Mouse (Mus musculus) heart, postnatal 14 days (tissue): ENCODE results near the gene Prorsd1. TPM values are rescaled to one million over a fixed set of nuclear protein-coding genes. Genes with fewer than 3 reads are reported as not detected.

ENCODE experiments used
- DNase-seq, 2 experiments: peaks; one replicate each; pipeline ENCODE4 v3.0.0; 2021 to 2022
- intact Hi-C: fragments of 180-260 bp; cut with DNase I; formaldehyde crosslinking; loops from one replicate; pipeline ENCODE4 v1.15.1; 2025
- total RNA-seq, 2 experiments: library from RNA; stranded (reverse); gene quantifications; 2 replicates each; pipeline ENCODE4 v1.2.3; 2021

The Prorsd1 gene
- total RNA-seq, 2 experiments from 2014 or later, result 19.8 to 21.1 TPM

GRCm38 (mm10) chr11:29509421-29509820 is 5.4 kb downstream of the Prorsd1 start:
- intact Hi-C loops, result no loop called here
- DNase-seq, result no peak

DNA sequence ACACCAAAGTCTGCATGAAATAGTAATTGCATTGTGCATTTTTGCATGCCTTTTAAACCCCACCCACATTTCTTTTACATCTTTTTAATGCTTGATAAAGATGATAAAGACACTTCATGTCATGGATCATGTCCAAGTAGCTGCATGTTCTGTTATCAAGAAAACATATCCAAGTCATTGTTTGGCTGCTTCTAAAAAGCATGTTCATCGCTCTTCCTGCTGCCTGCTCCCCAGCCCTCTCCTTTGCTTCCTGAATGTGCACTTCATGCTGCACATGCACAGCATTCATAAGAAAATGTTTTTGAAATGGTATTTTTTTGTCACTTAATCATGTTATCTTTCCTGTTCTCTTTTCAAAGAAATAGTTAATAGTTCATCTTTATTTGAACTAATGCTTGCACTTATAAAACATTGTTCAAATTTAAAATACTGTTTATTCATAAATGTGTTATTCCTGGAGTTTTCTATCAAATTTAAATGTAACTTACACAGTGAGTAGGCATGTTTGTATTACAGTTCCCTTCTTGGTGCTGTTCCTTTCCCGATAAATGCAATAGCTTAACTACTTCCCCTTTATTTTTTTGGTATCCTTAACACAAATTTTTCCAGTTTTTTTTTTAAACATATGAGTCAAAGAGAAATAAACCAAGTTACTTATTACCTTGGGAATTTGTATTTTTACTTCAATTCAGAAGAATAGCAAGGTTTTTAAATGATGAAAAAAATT is 9.8 kb downstream of the Prorsd1 start:
- intact Hi-C loops, result no loop called here
- DNase-seq, result no peak

DNA sequence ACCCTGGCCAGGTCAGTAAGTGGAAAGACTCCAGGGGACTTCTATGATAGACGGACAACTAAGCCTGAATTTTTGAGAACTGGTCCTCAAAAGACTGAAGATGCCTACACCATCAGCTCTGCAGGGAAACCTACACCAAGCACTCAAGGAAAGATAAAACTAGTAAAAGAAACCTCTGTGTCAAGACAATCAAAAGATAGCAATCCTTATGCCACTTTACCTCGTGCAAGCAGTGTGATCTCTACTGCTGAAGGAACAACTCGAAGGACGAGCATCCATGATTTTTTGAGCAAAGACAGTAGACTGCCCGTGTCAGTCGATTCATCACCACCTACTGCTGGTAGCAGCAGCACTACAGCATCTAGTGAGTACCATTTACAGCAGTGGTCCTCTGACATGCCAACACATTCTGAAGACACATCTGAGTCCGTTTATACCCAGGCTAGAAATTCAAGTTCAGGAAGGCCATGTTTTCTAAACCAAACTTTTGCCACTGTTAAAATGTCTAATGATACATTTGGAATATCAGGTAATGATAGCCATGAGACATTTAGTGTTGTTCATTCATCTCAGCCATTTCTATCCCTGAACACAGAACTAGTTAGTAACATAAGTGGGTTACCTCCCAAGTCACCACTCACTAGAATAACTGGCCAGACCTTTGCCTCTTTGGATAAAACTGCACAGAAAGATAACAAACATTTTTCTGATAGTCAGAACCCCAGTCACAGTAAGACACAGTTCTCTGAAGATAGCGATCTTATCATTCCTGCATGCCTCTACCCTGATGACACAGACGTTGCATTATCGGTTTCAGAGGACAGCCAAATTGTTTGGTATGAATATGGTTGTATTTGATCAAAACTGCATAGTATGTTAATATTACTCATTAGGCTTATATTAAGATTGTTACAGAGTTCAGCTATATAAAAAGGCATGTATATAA is 10.6 kb downstream of the Prorsd1 start:
- DNase-seq, result no peak
- intact Hi-C loops, result no loop called here

- intact Hi-C loops, result no loop called here
Observed at GRCm38 (mm10) chr11:29496962-29497361, 17.9 kb downstream of the Prorsd1 start.

DNA sequence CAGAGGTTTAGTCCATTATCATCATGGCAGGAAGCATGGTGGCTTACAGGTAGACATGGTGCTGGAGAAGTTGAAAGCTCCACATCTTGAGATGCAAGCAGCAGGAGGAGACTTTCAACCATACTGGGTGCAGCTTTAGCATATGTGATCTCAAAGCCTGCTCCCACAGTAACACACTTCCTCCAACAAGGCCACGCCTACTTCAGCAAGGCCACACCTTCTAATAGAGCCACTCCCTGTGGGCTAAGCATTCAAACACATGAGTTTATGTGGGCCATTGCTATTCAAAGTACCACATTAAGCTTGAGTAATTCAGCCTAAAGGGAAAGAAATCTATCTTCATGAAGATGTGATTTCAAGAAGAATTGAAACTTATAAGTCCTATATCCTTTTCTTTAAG is 21.7 kb downstream of the Prorsd1 start:
- DNase-seq, result no peak
- intact Hi-C loops, result no loop called here

More at GRCm38 (mm10) chr11:29496962-29497361, 17.9 kb downstream of the Prorsd1 start:
- DNase-seq, result no peak

GRCm38 (mm10) chr11:29474676-29475075 is 40.2 kb downstream of the Prorsd1 start:
- DNase-seq, result no peak
- intact Hi-C loops, result loop anchor here (10.0 kb wide), 1 partner anchor 200 kb away; no protein-coding TSS in a partner anchor

Other genes with a start within 250 kb of the Prorsd1 start
- gene Ccdc88a, start 141.4 kb downstream of the Prorsd1 start, total RNA-seq, result 10 to 100 TPM; 12.9 to 13.5 TPM
- 10 to 100 TPM; 60.5 to 62.2 TPM for gene Mtif2, start 11.4 kb upstream of the Prorsd1 start, total RNA-seq
- not detected for gene Clhc1, start 32.9 kb upstream of the Prorsd1 start, total RNA-seq
- gene Rps27a, start 33.1 kb upstream of the Prorsd1 start, total RNA-seq, result 100 to 1,000 TPM; 465 to 510 TPM
- gene Rtn4, start 177.9 kb upstream of the Prorsd1 start, total RNA-seq, result 100 to 1,000 TPM; 113 to 115 TPM